Mouse (Mus musculus) cortical plate, adult 2 months (tissue): Measurements from ENCODE around the gene Ptprd. TPM values are rescaled to one million over a fixed set of nuclear protein-coding genes. Genes with fewer than 3 reads are reported as not detected.
A peak's percentile ranks its signal among the peaks of the same experiment; 100 is the strongest.

Experiments used
- H3K27ac ChIP-seq: fragments of 200-500 bp; 2 replicates; pipeline ENCODE4 v1.5.1; 2012; ENCODE audit warnings: low read length, control low read depth, inconsistent platforms; ENCODE audit not compliant: insufficient read depth
- H3K4me1 ChIP-seq: fragments of 200-500 bp; 2 replicates; pipeline ENCODE4 v1.6.1; 2011; ENCODE audit warnings: low read length; ENCODE audit not compliant: control insufficient read depth, insufficient read depth
- H3K4me3 ChIP-seq: fragments of 200-500 bp; 2 replicates; pipeline ENCODE4 v1.5.1; 2011; ENCODE audit warnings: mild to moderate bottlenecking, low read length, control low read depth; ENCODE audit not compliant: insufficient read depth
- CTCF ChIP-seq: fragments of 200-500 bp; IDR thresholded peaks from 2 replicates; pipeline ENCODE4 v1.5.1; 2011; ENCODE audit warnings: mild to moderate bottlenecking, control low read depth, low read length; ENCODE audit not compliant: insufficient read depth; ENCODE audit errors: extremely low read depth
- POLR2A ChIP-seq: fragments of 200-500 bp; IDR thresholded peaks from 2 replicates; pipeline ENCODE4 v1.6.1; 2011; ENCODE audit warnings: mild to moderate bottlenecking, low read length, control low read depth; ENCODE audit not compliant: insufficient read depth; ENCODE audit errors: extremely low read depth
- polyA plus RNA-seq: library from polyadenylated mRNA; depleted of rRNA; stranded (reverse); fragments of >200 nt; gene quantifications from 2 replicates; pipeline ENCODE4 v1.2.3, GENCODE M21; 2012; rRNA removed

Ptprd gene
- 150 and 152 TPM in 2 replicates for polyA plus RNA-seq

- H3K27ac ChIP-seq: peak within 1 kb of the TSS; percentile 98
- TF ChIP-seq POLR2A (peak; percentile 38; the same call in 1 of the 2 replicates), CTCF (no peak)
- peak within 1 kb of the TSS; percentile 94 for H3K4me3 ChIP-seq
- no peaks in the 10 kb centered on the region; the same call in 1 of the 2 replicates for H3K4me1 ChIP-seq
Measured at GRCm38 (mm10) chr4:78211529-78212494, at the start of gene Ptprd. Ptprd (minus strand) TSS chr4:78211961.

DNA sequence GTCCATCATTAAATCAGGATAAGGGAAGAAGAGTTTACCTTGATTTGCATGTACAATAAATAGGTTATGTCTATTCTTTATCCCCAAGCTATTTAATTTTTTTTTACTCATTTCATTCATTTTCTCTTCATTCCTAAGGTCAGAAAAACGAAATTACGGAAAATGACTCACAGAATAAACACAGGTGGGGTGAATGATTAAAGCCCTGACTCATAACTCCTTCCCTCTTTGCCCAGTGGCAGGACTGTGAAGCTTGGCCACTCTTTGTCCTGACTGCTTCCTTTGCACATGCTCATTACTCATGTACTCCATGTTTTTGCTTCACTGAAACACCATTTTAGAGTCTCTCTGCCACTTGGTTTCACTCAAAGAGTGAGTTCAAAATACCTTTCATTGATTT lies 24.1 kb upstream of the Ptprd start:
- H3K27ac ChIP-seq: no peak overlapping the region
- no peak overlapping the region for H3K4me3 ChIP-seq
- H3K4me1 ChIP-seq: no peaks in the 10 kb centered on the region
- TF ChIP-seq CTCF: no peak
- TF ChIP-seq POLR2A: no peak

DNA sequence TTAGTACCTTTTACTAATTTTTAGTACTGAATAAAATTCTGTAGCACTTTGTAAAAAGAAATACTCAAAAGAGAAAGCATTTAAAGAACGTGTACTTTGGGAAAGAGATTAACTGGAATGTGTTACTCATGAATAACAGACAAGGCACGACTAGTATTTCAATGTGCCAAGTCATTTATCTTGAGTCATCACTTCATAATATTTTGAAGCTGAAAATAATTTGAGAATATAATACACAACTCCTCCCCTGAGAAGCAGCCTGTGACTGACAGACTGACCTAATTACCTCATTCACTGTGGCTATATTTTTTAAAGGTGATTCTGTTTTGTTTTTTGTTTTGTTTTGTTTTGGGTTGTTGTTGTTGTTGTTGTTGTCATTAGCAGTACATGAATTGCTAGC lies 23.6 kb upstream of the Ptprd start:
- TF ChIP-seq CTCF (no peak), POLR2A (no peak)
- H3K27ac ChIP-seq: no peak overlapping the region
- no peak overlapping the region for H3K4me3 ChIP-seq
- no peaks in the 10 kb centered on the region for H3K4me1 ChIP-seq

- Histone ChIP-seq H3K4me1 (no peaks in the 10 kb centered on the region), H3K4me3 (no peak overlapping the region), H3K27ac (no peak overlapping the region)
- TF ChIP-seq CTCF: no peak
- no peak for TF ChIP-seq POLR2A
Measured at GRCm38 (mm10) chr4:78234681-78235080, 22.9 kb upstream of the Ptprd start.

DNA sequence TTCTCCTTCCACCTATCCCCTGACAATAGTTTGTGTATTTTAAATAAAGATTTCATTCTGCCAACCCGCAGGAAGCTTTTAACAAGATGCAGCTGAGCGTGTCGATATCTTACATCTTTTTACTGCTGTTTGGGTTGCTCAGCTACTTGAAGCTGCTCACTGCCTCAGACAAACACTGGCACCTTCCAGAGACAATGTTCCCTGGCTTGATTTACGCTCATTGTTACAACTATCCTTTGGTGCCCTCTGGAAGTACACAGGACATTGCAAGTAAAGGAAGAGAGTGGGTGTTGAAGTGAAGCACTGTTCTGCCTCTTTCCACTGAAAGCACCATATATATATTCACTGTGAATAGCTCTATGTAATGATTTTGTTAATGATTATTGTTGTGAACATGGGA lies 2.2 kb upstream of the Ptprd start:
- H3K4me3 ChIP-seq: peak overlapping the region; percentile 94
- H3K27ac ChIP-seq: no peak overlapping the region
- H3K4me1 ChIP-seq: no peaks in the 10 kb centered on the region
- TF ChIP-seq CTCF (no peak), POLR2A (no peak)

- Histone ChIP-seq H3K27ac (peak overlapping the region; percentile 98), H3K4me1 (no peaks in the 10 kb centered on the region), H3K4me3 (peak overlapping the region; percentile 94)
- TF ChIP-seq CTCF (no peak), POLR2A (no peak)
Measured at GRCm38 (mm10) chr4:78212941-78213340, 1.2 kb upstream of the Ptprd start.

- TF ChIP-seq POLR2A (0 out of 2 replicates have a peak, but pooled peaks have one; percentile 13), CTCF (no peak)
- H3K4me1 ChIP-seq: no peaks in the 10 kb centered on the region; the same call in 1 of the 2 replicates
- H3K27ac ChIP-seq: peak overlapping the region; percentile 94
- H3K4me3 ChIP-seq: peak overlapping the region; percentile 94
Measured at GRCm38 (mm10) chr4:78210878-78211528, 758 bp downstream of the Ptprd start.

DNA sequence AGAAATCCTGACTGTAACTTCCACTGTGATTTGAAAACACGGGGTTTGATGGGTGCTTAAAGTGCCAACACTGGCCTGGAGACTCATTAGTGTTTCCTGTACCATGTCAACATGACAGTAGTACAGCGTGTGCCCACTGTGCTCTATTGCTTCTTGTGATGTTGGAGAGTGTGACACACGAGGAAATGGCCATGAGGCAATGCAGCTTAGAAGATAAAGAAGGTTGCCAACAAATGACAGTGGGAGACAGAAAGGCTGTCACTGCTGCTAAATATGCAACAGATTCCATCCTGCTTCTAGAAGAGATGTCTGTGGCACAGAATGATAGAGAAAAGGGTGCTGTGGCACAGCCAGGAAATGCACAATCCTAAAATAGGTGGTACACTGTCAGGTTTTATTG lies 6.7 kb downstream of the Ptprd start:
- Histone ChIP-seq H3K27ac (no peak overlapping the region), H3K4me3 (no peak overlapping the region), H3K4me1 (peaks cover 3% of the 10 kb centered on the region; the same call in 1 of the 2 replicates)
- TF ChIP-seq CTCF (no peak), POLR2A (no peak)

GRCm38 (mm10) chr4:78168447-78168846 lies 43.3 kb downstream of the Ptprd start:
- H3K4me1 ChIP-seq: no peaks in the 10 kb centered on the region
- no peak overlapping the region for H3K4me3 ChIP-seq
- no peak for TF ChIP-seq POLR2A
- no peak for TF ChIP-seq CTCF
- H3K27ac ChIP-seq: no peak overlapping the region

DNA sequence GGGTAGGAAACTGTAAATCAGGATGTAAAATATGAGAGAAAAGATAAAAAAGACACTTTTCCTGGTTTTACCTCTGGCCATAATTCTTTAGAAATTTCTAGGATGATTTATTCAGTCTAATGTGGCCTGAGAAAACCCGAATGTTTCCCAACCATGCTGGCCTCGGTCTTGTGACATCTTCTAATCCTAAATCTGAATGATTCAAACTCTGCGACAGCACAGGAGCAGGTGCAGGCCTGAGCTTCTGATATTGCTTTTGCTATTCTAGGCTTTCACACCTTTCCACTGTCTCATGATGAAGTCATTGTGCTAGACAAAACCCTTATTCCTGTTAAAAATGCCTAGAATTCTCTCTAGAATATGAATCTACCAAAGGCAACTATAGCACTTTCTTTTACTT lies 51.3 kb downstream of the Ptprd start:
- Histone ChIP-seq H3K4me3 (no peak overlapping the region), H3K27ac (no peak overlapping the region), H3K4me1 (no peaks in the 10 kb centered on the region)
- TF ChIP-seq CTCF: no peak
- TF ChIP-seq POLR2A: no peak
